Mouse (Mus musculus): Measurements from ENCODE around the gene Phf11c. TPM values are rescaled to one million over a fixed set of nuclear protein-coding genes. Genes with fewer than 3 reads are reported as not detected.

Phf11c gene
- total RNA-seq (2012; rRNA removed) (0.92 and 1.1 TPM in 2 replicates), total RNA-seq (2014; rRNA removed) (1.8 and 2.4 TPM in 2 replicates), polyA plus RNA-seq (2012; ENCODE audit: insufficient read length, low read depth) (1.9 and 2.4 TPM in 2 replicates)

- H3K4me1 ChIP-seq (ENCODE audit: control insufficient read depth in 1 of 2, insufficient read depth in 2 of 2), result peaks cover 10 to 22% of the 10 kb centered on the region in 2 experiments; a peak in 3 of 4 replicates
- in situ Hi-C loops (cut with MboI; ENCODE audit: low pct_ligation_motif_present, low pct_unique_long_range_greater_than_20kb, low sequenced_read_pairs), result no loop called here
- peaks cover 2 to 40% of the 10 kb centered on the region in 2 experiments for H3K36me3 ChIP-seq (replicated peaks in 1 of 2; ENCODE audit: control insufficient read depth in 1 of 2, insufficient read depth in 1 of 2, low read length in 1 of 2)
- dilution Hi-C loops (cut with MboI; ENCODE audit: extremely low pct_ligation_motif_present, extremely low pct_unique_long_range_greater_than_20kb, low sequenced_read_pairs), result no loop called here
- no peaks in the 10 kb centered on the region for H3K27me3 ChIP-seq (replicated peaks)
- H3K9ac ChIP-seq (ENCODE audit: insufficient read depth, low read depth), result no peak within 1 kb of the TSS
- H3K4me3 ChIP-seq (replicated peaks in 1 of 3; ENCODE audit: low read depth in 2 of 3, low read length in 2 of 3, poor library complexity in 1 of 3), result no peak within 1 kb of the TSS
- no peaks in the 10 kb centered on the region for H3K79me2 ChIP-seq (replicated peaks; ENCODE audit: control insufficient read depth, extremely low read depth, insufficient read depth, poor library complexity, severe bottlenecking)
- H3K4me2 ChIP-seq (ENCODE audit: insufficient read depth, low read depth, poor library complexity, severe bottlenecking), result no peak within 1 kb of the TSS
- no peak for TF ChIP-seq GABPA (IDR thresholded peaks at IDR 0.05; ENCODE audit: insufficient replicate concordance, low read depth, low read length)
- no peak for TF ChIP-seq E2F4 (IDR thresholded peaks at IDR 0.05; ENCODE audit: insufficient replicate concordance, low read depth, low read length)
- TF ChIP-seq POLR2AphosphoS2 (IDR thresholded peaks at IDR 0.05; ENCODE audit: low read depth, low read length), result no peak
- no peak for TF ChIP-seq JUN (IDR thresholded peaks at IDR 0.05; ENCODE audit: insufficient read depth, low read depth, low read length)
- no peak for TF ChIP-seq CTCF (conservative IDR thresholded peaks at IDR 0.05 in 1 of 2, IDR thresholded peaks at IDR 0.05 in 1 of 2; ENCODE audit: low read depth in 2 of 2, low read length in 2 of 2)
- no peak for TF ChIP-seq JUND (conservative IDR thresholded peaks at IDR 0.05; ENCODE audit: low read depth, low read length)
- TF ChIP-seq MAZ (IDR thresholded peaks at IDR 0.05; ENCODE audit: low read depth, low read length), result no peak
- H3K27ac ChIP-seq (ENCODE audit: insufficient read depth, low read depth), result no peak within 1 kb of the TSS
- DNase-seq (ENCODE audit: extremely low read depth), result no peak
- H3K9me3 ChIP-seq (replicated peaks; ENCODE audit: low read length), result no peaks in the 10 kb centered on the region
Measured at GRCm38 (mm10) chr14:59395281-59395680, at the start of gene Phf11c. Gene Phf11c, minus strand, starts transcription at chr14:59395381.

GRCm38 (mm10) chr14:59441472-59441805 is 46.3 kb upstream of the Phf11c start:
- H3K4me2 ChIP-seq (ENCODE audit: insufficient read depth, low read depth, poor library complexity, severe bottlenecking), result peak overlapping the region; percentile 93
- no peaks in the 10 kb centered on the region for H3K27me3 ChIP-seq (replicated peaks)
- peak overlapping the region; percentile 46 to 85 (median 69) for H3K4me3 ChIP-seq (replicated peaks in 1 of 3; ENCODE audit: low read depth in 2 of 3, low read length in 2 of 3, poor library complexity in 1 of 3)
- peaks cover 0 to 3% of the 10 kb centered on the region in 2 experiments for H3K36me3 ChIP-seq (replicated peaks in 1 of 2; ENCODE audit: control insufficient read depth in 1 of 2, insufficient read depth in 1 of 2, low read length in 1 of 2)
- peaks cover 0 to 18% of the 10 kb centered on the region in 2 experiments; a peak in 2 of 4 replicates for H3K4me1 ChIP-seq (ENCODE audit: control insufficient read depth in 1 of 2, insufficient read depth in 2 of 2)
- in situ Hi-C loops (cut with MboI; ENCODE audit: low pct_ligation_motif_present, low pct_unique_long_range_greater_than_20kb, low sequenced_read_pairs) (no loop called here), dilution Hi-C loops (cut with MboI; ENCODE audit: extremely low pct_ligation_motif_present, extremely low pct_unique_long_range_greater_than_20kb, low sequenced_read_pairs) (no loop called here)
- no peak overlapping the region for H3K27ac ChIP-seq (ENCODE audit: insufficient read depth, low read depth)
- peak overlapping the region; percentile 73 for H3K9ac ChIP-seq (ENCODE audit: insufficient read depth, low read depth)
- DNase-seq (ENCODE audit: extremely low read depth), result peak; percentile 29
- H3K9me3 ChIP-seq (replicated peaks; ENCODE audit: low read length), result no peaks in the 10 kb centered on the region
- peaks cover 29% of the 10 kb centered on the region for H3K79me2 ChIP-seq (replicated peaks; ENCODE audit: control insufficient read depth, extremely low read depth, insufficient read depth, poor library complexity, severe bottlenecking)
- no peak for TF ChIP-seq MAX (IDR thresholded peaks at IDR 0.05; ENCODE audit: low read length)
- TF ChIP-seq ZNF384 (IDR thresholded peaks at IDR 0.05; ENCODE audit: low read depth, low read length), result peak; percentile 31; the same call in 1 of the 2 replicates

DNA sequence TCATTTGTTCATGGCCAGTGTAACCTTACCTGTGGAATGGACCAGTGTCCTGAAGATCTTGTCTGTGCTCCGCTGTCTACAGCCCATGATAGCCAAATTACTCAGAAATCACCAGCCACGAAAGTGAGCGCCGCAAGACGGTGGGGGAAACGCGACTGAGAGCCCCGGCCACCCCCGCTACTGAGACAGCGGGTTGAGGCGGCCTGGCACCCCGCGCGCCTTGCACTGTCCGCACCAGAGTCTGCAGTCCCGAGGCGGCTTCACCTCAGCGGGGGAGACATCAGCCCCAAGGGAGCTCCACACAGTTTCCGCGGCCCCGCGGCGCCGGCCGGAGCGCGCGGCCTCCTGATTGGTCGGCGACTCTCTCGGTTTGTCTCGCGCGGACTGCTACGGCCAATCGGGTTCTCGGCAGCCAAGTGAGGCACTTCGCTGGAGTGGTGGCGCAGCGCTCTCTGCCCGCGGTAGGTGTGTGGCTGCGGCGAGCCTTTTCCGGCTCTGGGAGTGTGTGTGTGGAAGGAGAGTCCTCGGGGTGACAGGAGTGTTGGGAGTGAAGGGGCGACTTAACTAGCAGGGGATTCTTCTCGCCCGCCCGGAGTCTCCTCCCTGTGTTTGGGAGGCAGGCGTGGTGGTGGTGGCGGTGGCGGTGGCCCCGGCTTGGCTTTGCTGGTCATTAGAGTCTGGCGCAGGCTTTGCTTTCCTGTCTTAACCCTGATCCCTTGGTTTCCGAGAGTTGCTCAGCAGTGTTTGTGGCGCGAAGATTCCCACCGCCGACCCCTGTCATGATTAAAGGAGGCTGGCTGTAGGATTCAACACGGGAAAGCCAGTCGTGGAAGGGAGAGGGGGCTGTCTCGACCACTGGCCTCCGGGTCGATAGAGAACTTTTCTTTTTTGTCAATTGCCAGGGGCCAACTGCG is 45.6 kb upstream of the Phf11c start, which contains the start of the genes Setdb2 and Cab39l:
TSS of gene Setdb2 (minus strand) at position 327 of the 914 bp plus-strand sequence.
TSS of gene Cab39l (plus strand) at position 415 of the 914 bp plus-strand sequence.
- Histone ChIP-seq H3K4me1 (ENCODE audit: control insufficient read depth in 1 of 2, insufficient read depth in 2 of 2) (peaks cover 0 to 24% of the 10 kb centered on the region in 2 experiments; a peak in 2 of 4 replicates), H3K36me3 (replicated peaks in 1 of 2; ENCODE audit: control insufficient read depth in 1 of 2, insufficient read depth in 1 of 2, low read length in 1 of 2) (peaks cover 2 to 5% of the 10 kb centered on the region in 2 experiments), H3K27ac (ENCODE audit: insufficient read depth, low read depth) (peak within 1 kb of the TSS; percentile 62), H3K4me2 (ENCODE audit: insufficient read depth, low read depth, poor library complexity, severe bottlenecking) (peak within 1 kb of the TSS; percentile 93), H3K79me2 (replicated peaks; ENCODE audit: control insufficient read depth, extremely low read depth, insufficient read depth, poor library complexity, severe bottlenecking) (peaks cover 31% of the 10 kb centered on the region), H3K9ac (ENCODE audit: insufficient read depth, low read depth) (peak within 1 kb of the TSS; percentile 84), H3K4me3 (replicated peaks in 1 of 3; ENCODE audit: low read depth in 2 of 3, low read length in 2 of 3, poor library complexity in 1 of 3) (peak within 1 kb of the TSS; percentile 72 to 85 (median 85)), H3K27me3 (replicated peaks) (no peaks in the 10 kb centered on the region), H3K9me3 (replicated peaks; ENCODE audit: low read length) (no peaks in the 10 kb centered on the region)
- in situ Hi-C loops (cut with MboI; ENCODE audit: low pct_ligation_motif_present, low pct_unique_long_range_greater_than_20kb, low sequenced_read_pairs) (no loop called here), dilution Hi-C loops (cut with MboI; ENCODE audit: extremely low pct_ligation_motif_present, extremely low pct_unique_long_range_greater_than_20kb, low sequenced_read_pairs) (no loop called here)
- peak; percentile 94 for DNase-seq (ENCODE audit: extremely low read depth)
- TF ChIP-seq GABPA (IDR thresholded peaks at IDR 0.05; ENCODE audit: insufficient replicate concordance, low read depth, low read length) (no peak), JUND (conservative IDR thresholded peaks at IDR 0.05; ENCODE audit: low read depth, low read length) (no peak), RCOR1 (conservative IDR thresholded peaks at IDR 0.05; ENCODE audit: low read depth, low read length) (no peak), IRF4 (IDR thresholded peaks at IDR 0.05; ENCODE audit: low read depth, low read length) (peak; percentile 31; the same call in 1 of the 2 replicates), ZNF384 (IDR thresholded peaks at IDR 0.05; ENCODE audit: low read depth, low read length) (no peak), USF2 (conservative IDR thresholded peaks at IDR 0.05; ENCODE audit: low read depth, low read length) (no peak), SMC3 (IDR thresholded peaks at IDR 0.05; ENCODE audit: low read depth, low read length) (peak; percentile 22), CTCF (conservative IDR thresholded peaks at IDR 0.05 in 1 of 2, IDR thresholded peaks at IDR 0.05 in 1 of 2; ENCODE audit: low read depth in 2 of 2, low read length in 2 of 2) (peak in 1 of 2 experiments; percentile 38; a peak in 2 of 4 replicates), NRF1 (IDR thresholded peaks at IDR 0.05; ENCODE audit: low read depth, low read length) (0 out of 2 replicates have a peak, but pooled peaks have one; percentile 24), MXI1 (IDR thresholded peaks at IDR 0.05; ENCODE audit: low read depth, low read length) (peak; percentile 79), MYC (IDR thresholded peaks at IDR 0.05; ENCODE audit: low read depth, low read length) (no peak), POLR2AphosphoS2 (IDR thresholded peaks at IDR 0.05; ENCODE audit: low read depth, low read length) (no peak; the same call in 1 of the 2 replicates), MEF2A (IDR thresholded peaks at IDR 0.05; ENCODE audit: borderline replicate concordance, low read depth, low read length) (peak; percentile 22; the same call in 1 of the 2 replicates), MAFK (IDR thresholded peaks at IDR 0.05; ENCODE audit: insufficient replicate concordance, low read length) (no peak), USF1 (IDR thresholded peaks at IDR 0.05; ENCODE audit: low read depth, low read length) (no peak), NELFE (IDR thresholded peaks at IDR 0.05; ENCODE audit: low read depth, low read length) (peak; percentile 91; the same call in 1 of the 2 replicates), MAX (IDR thresholded peaks at IDR 0.05; ENCODE audit: low read length) (no peak; the same call in 1 of the 2 replicates), POLR2A (IDR thresholded peaks at IDR 0.05; ENCODE audit: low read depth, low read length) (peak; percentile 96)

Data from CH12.LX (cell line).